Mouse (Mus musculus): ENCODE measurements around the gene Fcer1g. TPM values are rescaled to one million over a fixed set of nuclear protein-coding genes. Genes with fewer than 3 reads are reported as not detected.

Gene Fcer1g
- total and polyA plus RNA-seq, 3 experiments, result 12.4 to 50.8 (median 15.3) TPM

DNA sequence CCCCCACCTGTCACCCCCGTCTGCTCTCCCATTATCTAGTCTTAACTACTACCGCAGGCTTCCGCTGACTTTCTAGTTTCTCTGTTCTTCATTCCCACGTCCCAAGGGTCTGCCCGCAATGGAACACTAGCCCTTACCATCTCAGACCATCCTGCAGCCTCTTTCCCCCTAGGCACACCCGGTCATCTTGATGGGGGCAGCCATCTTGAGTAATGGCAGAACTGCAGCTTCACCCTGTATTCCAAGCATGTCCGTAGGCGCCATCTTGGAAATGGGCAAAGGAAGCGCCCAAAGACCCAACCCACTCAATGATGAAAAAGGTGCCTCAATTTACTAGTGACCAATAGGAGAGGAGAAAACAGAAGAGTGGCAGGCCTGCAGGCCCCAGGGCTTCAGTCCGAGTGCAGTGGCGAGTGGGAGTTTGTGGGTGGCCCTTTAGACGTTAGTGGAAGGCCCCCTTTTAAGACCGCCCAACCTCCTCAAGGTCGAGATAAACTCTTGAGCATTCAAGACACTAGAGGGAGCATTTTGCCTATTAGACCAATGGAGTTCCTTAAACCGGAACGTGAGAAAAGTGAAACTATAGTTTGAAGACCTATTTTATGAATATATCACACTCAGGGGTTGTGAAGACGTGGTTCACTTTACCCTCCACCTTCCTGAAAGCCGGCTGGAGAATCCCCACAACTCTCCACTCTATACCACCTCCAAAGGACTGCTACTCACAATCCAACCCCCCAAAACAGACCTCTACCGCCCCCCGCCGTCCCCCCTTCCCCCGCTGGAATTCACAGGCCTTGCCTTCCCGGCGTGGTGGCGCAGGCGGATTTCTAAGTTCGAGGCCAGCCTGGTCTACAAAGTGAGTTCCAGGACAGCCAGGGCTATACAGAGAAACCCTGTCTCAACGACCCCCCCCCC lies 11.7 kb downstream of the Fcer1g start, which contains the start of gene Tomm40l:
TSS of gene Tomm40l (minus strand) at position 277 of the 918 bp plus-strand sequence.
- Histone ChIP-seq H3K36me3 (ENCODE audit: control insufficient read depth, insufficient read depth, low read length) (no peaks in the 10 kb centered on the region), H3K27ac (peak within 1 kb of the TSS; percentile 96), H3K4me3 (peak within 1 kb of the TSS; percentile 61), H3K79me2 (replicated peaks; ENCODE audit: control insufficient read depth, insufficient read depth, low read length) (no peaks in the 10 kb centered on the region), H3K9ac (ENCODE audit: low read depth, low read length) (peak within 1 kb of the TSS; percentile 67), H3K4me1 (ENCODE audit: control insufficient read depth, insufficient read depth, low read length) (peaks cover 7% of the 10 kb centered on the region; the same call in 1 of the 2 replicates), H3K27me3 (ENCODE audit: control insufficient read depth, insufficient read depth, low read length) (no peaks in the 10 kb centered on the region)
- intact Hi-C loops (cut with DNase I), result loop anchor here (1.0 to 5.0 kb wide), 4 partner anchors 16 to 105 kb away; partner anchors contain the start of gene Dedd
- WGBS, result 1% methylated on average over 28 of the region's 28 CpGs
- TF ChIP-seq CTCF (IDR thresholded peaks at IDR 0.05), result peak; percentile 92
- peak; percentile 57 for TF ChIP-seq POLR2A (IDR thresholded peaks at IDR 0.05; ENCODE audit: insufficient read depth, low read depth, low read length)
- peak; percentile 83 for TF ChIP-seq EP300 (IDR thresholded peaks at IDR 0.05; ENCODE audit: insufficient read depth, low read depth, low read length)
- peak; percentile 89 to 97 for DNase-seq

DNA sequence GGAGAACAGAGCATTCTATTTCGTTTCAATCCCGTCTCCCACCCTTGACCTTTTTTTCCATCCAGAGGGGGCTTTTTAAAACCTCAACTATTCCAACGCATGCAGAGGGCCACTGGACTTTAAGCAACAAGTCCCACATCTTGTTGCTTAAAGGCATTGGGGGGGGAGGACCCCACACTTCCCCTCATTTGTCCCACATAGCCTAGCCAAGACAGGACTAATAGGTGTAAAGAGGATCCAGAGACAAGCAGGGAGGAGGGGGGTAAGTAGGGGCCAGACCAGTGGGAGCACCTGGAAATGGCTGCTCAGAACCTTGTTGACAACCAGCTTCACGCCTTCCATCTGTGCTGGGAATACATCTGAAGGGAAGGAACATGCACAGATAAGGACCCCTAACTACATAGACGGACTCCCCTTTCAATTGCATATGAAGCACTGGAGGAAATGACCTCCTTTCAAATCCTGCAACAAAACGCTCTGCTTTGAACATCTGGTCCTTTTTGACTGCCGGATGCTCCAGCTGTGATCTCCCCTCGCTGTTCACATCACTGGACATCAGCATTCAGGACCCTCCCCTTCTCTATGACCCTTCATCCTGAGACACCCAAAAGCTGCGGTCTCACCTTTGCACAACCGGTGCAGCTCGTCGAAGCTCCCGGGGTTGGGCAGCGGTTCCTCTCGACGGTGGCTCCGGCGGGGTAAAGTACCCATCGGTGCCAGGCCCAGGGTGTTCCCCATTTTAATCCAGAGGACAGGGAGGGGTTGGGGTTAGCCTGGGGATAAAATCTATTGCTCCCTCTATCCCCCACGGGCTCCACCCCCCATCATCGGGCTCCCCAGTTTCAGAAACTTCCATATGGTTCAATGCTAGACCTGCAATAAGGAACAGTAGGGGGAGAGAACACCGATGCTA lies 12.6 kb downstream of the Fcer1g start:
- Histone ChIP-seq H3K4me3 (peak overlapping the region; percentile 61), H3K9ac (ENCODE audit: low read depth, low read length) (peak overlapping the region; percentile 53), H3K36me3 (ENCODE audit: control insufficient read depth, insufficient read depth, low read length) (no peaks in the 10 kb centered on the region), H3K27ac (peak overlapping the region; percentile 81), H3K27me3 (ENCODE audit: control insufficient read depth, insufficient read depth, low read length) (no peaks in the 10 kb centered on the region), H3K4me1 (ENCODE audit: control insufficient read depth, insufficient read depth, low read length) (peaks cover 7% of the 10 kb centered on the region; the same call in 1 of the 2 replicates), H3K79me2 (replicated peaks; ENCODE audit: control insufficient read depth, insufficient read depth, low read length) (no peaks in the 10 kb centered on the region)
- TF ChIP-seq POLR2A (IDR thresholded peaks at IDR 0.05; ENCODE audit: insufficient read depth, low read depth, low read length) (no peak), EP300 (IDR thresholded peaks at IDR 0.05; ENCODE audit: insufficient read depth, low read depth, low read length) (no peak), CTCF (IDR thresholded peaks at IDR 0.05) (no peak)
- WGBS, result 4% methylated on average over 22 of the region's 22 CpGs
- intact Hi-C loops (cut with DNase I), result loop anchor here (2.0 to 5.0 kb wide), 5 partner anchors 17 to 111 kb away; partner anchors contain the start of gene Dedd
- peak in 1 of 2 experiments; percentile 36 for DNase-seq

- no peak overlapping the region for H3K27ac ChIP-seq
- no peaks in the 10 kb centered on the region for H3K27me3 ChIP-seq (ENCODE audit: control insufficient read depth, insufficient read depth, low read length)
- intact Hi-C loops (cut with DNase I), result loop anchor here (1.0 to 5.0 kb wide), 5 partner anchors 26 to 110 kb away; partner anchors contain the start of gene Dedd
- WGBS, result 5% methylated on average over 10 of the region's 10 CpGs
- H3K36me3 ChIP-seq (ENCODE audit: control insufficient read depth, insufficient read depth, low read length), result no peaks in the 10 kb centered on the region
- H3K4me1 ChIP-seq (ENCODE audit: control insufficient read depth, insufficient read depth, low read length), result peaks cover 7% of the 10 kb centered on the region; the same call in 1 of the 2 replicates
- no peak overlapping the region for H3K4me3 ChIP-seq
- H3K79me2 ChIP-seq (replicated peaks; ENCODE audit: control insufficient read depth, insufficient read depth, low read length), result no peaks in the 10 kb centered on the region
- no peak overlapping the region for H3K9ac ChIP-seq (ENCODE audit: low read depth, low read length)
- peak; percentile 83 to 88 for DNase-seq
- TF ChIP-seq POLR2A (IDR thresholded peaks at IDR 0.05; ENCODE audit: insufficient read depth, low read depth, low read length) (no peak), CTCF (IDR thresholded peaks at IDR 0.05) (no peak; the same call in 1 of the 2 replicates), EP300 (IDR thresholded peaks at IDR 0.05; ENCODE audit: insufficient read depth, low read depth, low read length) (peak; percentile 95)
These were observed 13.3 kb downstream of the Fcer1g start for GRCm38 (mm10) chr1:171220871-171221270.

DNA sequence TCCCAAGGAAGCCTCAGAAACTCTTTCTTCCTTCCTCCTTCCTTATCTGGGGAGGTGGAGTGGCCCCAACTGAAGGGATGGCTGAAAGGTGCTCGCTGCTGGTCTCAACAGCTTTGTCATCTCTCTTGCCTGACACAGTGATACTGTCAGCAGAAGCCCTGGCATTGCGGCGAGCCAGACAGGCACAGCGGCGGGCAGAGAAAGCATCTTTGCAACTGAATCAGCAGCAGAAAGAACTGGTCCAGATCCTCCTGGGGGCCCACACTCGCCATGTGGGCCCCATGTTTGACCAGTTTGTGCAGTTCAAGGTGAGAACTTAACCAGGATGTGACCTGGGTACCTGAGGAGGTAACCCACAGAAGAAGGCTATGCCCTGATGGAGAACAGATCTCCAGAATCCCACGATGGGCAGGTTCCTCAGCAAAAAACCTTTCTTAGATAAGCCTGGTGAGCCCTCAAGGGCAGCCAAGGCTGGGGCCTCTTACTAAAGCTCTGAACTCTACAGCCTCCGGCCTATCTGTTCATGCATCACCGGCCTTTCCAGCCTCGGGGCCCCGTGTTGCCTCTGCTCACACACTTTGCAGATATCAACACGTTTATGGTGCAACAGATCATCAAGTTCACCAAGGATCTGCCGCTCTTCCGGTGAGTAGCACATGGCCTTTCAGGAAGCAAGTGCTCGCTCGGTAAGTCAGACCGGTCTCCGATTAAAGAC lies 17.8 kb downstream of the Fcer1g start:
- intact Hi-C loops (cut with DNase I), result no loop called here
- Histone ChIP-seq H3K4me1 (ENCODE audit: control insufficient read depth, insufficient read depth, low read length) (peaks cover 3% of the 10 kb centered on the region; the same call in 1 of the 2 replicates), H3K9ac (ENCODE audit: low read depth, low read length) (no peak overlapping the region), H3K4me3 (no peak overlapping the region), H3K27ac (no peak overlapping the region), H3K27me3 (ENCODE audit: control insufficient read depth, insufficient read depth, low read length) (no peaks in the 10 kb centered on the region), H3K79me2 (replicated peaks; ENCODE audit: control insufficient read depth, insufficient read depth, low read length) (no peaks in the 10 kb centered on the region), H3K36me3 (ENCODE audit: control insufficient read depth, insufficient read depth, low read length) (no peaks in the 10 kb centered on the region)
- no peak for DNase-seq
- 73% methylated on average over 18 of the region's 18 CpGs for WGBS
- no peak; the same call in 1 of the 2 replicates for TF ChIP-seq POLR2A (IDR thresholded peaks at IDR 0.05; ENCODE audit: insufficient read depth, low read depth, low read length)
- TF ChIP-seq CTCF (IDR thresholded peaks at IDR 0.05), result no peak
- no peak for TF ChIP-seq EP300 (IDR thresholded peaks at IDR 0.05; ENCODE audit: insufficient read depth, low read depth, low read length)

Data from heart, adult 2 months (tissue).